Mouse (Mus musculus) ES-CJ7 (cell line): ENCODE data around the gene Gm10840.
"Not testable (repeated sequence)": the region's sequence is repeated elsewhere in the genome, so short reads cannot be mapped to it uniquely, and the experiment has no call there.

Source experiments
- DNase-seq: peaks from one replicate; pipeline ENCODE4 v3.0.0; 2011; ENCODE audit warnings: low read depth, low spot score

The Gm10840 gene

DNA sequence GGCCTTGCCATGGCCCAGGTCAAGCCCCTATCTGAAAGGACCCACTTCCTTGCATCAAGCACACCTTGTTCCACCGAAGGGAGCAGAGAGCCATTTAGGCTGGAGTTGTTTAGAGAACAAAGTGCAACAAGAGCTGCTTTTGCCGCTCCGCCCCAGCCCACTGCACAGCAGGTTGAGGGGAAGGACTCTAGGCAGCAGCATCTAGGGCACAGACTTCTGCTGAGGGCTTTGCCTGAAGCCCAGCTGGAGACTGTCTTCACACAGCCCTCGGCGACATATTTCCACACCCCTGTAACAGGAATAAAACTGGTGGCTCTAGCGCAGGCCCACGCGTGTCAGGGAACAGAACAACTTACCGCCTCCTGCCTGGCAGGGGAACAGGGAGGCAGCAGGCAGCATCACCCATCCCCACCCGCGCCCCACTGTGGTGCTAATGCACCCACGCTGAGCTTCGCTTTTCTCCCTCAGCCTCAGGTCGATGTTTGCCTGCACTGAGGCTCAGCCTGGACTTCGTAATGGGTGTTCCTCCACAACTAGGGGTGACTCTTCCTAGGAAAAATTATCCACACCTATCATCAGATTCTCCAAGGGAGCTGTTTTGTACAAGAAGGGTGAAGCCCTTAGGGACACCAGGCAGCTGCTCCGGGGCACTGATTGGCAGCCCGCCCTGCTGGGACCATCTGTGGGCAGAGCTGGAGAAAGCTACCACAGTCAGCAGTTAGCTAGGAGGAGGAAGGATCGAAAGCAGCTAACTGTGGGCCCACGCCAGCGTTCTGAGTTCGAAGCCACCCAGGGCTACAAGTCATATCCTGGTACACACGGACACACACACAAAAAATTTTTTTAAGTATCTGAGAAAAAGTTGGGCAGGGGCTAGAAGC lies at the start of gene Gm10840, which contains the start of gene Limd2:
Gene Gm10840 (plus strand): TSS at position 10 of the 881 bp plus-strand sequence.
Gene Limd2 (minus strand): TSS at position 20 of the 881 bp plus-strand sequence.
- DNase-seq: peak; percentile 53

- no peak for DNase-seq
Observed at GRCm38 (mm10) chr11:106111688-106112087, 49.0 kb upstream of the Gm10840 start.

- no peak for DNase-seq
Observed at GRCm38 (mm10) chr11:106122221-106122620, 38.4 kb upstream of the Gm10840 start.

- DNase-seq: no peak
Observed at GRCm38 (mm10) chr11:106122736-106123135, 37.9 kb upstream of the Gm10840 start.

GRCm38 (mm10) chr11:106124784-106125183 lies 35.9 kb upstream of the Gm10840 start:
- no peak for DNase-seq

DNA sequence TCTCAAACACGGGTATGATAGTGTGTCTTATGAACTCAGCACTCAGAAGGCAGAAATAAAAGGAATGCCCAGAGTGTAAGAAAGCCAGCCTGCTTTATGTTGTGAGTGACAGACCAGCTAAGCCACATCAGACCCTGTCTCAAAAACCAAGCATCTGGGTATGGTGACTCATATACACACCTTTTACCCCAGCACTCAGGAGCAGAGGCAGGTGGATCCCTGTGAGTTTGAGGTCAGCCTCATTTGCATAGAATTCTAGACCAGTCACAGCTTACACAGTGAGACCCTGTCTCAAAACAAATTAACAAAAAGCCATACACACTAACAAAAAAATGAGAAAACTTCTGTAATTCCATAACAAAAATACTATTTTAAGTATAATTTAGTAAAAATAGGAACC lies 34.8 kb upstream of the Gm10840 start:
- no peak for DNase-seq

DNA sequence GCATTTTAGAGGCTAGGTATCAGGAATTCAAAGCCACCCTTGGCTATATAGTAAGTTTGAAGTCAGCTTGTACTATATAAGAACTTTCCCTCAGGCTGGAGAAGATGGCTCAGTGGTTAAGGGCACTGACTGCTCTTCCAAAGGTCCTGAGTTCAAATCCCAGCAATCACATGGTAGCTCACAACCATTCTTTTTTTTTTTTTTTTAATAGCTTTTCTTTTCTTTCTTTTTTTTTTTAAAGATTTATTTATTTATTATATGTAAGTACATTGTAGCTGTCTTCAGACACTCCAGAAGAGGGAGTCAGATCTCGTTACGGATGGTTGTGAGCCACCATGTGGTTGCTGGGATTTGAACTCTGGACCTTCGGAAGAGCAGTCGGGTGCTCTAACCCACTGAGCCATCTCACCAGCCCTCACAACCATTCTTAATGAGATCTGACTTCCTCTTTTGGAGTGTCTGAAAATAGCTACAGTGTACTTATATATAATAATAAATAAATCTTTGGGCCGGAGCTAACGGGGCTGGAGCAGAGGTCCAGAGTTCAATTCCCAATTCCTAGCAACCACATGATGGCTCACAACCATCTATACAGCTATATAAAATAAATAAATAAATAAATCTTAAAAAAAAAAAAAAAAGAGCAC lies 33.8 kb upstream of the Gm10840 start:
- not testable (repeated sequence) for DNase-seq

DNA sequence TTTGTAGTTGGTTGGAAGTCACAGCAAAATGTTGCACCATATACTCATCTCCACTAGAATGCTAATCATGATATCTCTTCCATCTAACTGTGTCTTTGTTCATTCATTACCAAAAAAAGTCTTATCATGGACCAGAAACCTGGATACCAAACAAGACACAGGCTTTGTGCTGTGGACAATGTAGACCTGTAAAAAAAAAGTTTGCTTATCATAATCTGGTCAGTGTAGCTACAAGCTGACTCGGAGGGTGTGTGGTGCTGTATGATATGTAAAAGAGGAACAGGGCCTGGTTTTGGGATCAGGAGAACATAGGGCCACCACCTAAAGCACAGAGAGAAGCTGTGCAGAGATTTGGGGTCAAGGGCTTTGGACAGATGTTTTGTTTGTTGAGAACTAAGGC lies 31.2 kb upstream of the Gm10840 start:
- DNase-seq: no peak

- no peak for DNase-seq
Observed at GRCm38 (mm10) chr11:106132516-106132915, 28.1 kb upstream of the Gm10840 start.

DNA sequence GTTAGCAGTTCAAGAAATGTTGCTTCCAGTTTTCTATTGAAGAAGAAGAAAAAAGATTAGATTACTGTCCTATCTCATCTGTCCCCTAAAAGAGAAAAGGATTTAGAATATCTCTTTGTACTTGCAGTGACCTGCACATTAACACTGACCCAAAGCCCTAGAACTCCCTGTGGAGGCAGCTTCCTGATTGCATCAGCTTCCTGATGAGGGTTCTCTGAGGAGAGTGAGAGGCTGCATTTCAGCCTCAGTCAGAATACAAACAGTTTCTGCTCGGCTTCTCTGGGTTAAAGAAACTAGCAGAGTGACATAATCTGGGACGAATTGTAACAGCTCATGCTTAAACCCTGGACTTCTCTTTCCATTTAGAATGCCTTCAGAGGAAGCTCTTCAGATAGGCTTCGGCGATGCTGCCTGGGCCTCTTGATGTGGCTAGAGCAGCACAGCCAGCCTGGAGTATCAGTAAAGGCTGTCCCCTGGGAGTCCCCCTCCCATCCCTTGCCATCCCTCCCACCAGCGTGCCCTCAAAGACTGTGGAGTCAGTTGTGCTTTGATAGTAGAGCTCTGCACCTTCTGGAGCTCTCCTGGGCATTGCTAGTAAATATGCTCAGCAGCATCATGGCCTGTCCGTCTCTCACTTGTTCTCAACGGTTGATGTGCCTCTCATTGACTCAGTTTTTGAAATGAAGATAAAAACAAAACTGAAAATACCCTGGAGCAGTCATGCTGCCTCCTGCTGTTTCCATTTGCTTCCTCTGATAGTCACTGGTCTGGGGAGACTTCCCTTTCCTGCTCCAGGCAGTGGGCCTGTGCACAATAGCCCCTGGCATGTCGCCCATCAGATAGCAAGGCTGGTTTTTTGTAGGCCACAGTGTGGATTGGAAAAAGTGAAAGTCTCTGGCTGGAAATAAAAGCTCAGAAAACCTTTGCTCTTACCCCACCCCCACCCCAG lies 25.8 kb upstream of the Gm10840 start:
- peak; percentile 36 for DNase-seq

DNA sequence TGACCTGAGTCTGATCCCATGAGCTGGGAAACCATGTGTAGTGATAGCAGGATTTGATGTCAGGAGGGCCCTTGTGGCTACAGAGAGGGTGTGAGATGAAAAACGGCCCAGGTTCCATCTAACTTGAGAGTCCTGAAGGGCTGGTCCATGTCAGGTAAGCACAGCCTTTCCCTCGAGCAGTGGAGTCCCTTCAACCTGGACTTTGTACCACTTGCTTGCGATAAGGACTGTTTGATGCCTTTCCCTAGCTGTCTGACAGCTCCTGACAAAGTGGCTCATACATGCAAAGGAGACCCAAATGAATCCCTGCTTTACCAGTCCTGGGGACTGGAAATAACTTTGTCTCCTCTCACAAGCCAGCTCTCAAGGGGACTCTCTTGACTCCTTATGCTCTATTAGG lies 9.4 kb upstream of the Gm10840 start:
- DNase-seq: no peak

GRCm38 (mm10) chr11:106152132-106152531 lies 8.5 kb upstream of the Gm10840 start:
- no peak for DNase-seq

DNA sequence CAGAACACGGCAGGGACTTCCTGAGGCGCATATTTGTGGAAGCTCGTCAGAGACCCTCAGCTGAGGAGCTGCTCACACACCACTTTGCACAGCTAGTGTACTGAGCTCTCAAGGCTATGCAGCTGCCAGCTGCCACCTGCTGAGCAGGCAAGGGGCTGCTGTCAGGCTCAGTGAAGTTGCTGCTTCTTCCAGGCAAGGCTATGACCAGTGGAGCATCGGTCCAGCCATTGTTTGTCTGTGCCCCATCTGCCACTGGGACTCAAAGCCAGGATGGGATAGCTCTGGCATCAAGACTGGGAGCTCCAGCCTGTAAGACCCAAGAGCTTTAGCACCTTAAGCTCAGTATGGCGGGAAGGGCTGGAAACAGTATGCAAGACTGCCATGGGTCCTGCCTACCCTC lies 6.6 kb upstream of the Gm10840 start:
- DNase-seq: no peak

- no peak for DNase-seq
Observed at GRCm38 (mm10) chr11:106154770-106155169, 5.9 kb upstream of the Gm10840 start.

GRCm38 (mm10) chr11:106155761-106156160 lies 4.9 kb upstream of the Gm10840 start:
- no peak for DNase-seq

DNA sequence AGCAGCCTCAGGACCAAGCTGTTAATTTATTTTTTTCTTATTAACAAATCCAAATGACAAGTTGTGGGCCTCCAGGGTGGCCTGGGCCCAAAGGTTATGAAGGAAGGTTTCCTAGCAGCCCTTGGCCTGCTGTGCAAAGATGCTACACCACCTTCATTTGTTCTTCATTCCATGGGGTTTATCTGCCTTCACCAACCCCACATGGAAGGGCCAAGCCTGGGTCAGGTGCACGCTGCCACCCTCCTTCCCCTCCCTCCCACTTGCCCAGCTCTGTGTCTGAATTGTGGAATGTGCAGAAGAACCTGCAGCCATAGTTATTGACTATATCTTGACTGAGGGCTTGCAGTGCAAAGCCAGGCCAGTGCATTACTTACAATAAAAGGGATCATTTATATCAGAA lies 4.4 kb upstream of the Gm10840 start:
- DNase-seq: no peak

DNA sequence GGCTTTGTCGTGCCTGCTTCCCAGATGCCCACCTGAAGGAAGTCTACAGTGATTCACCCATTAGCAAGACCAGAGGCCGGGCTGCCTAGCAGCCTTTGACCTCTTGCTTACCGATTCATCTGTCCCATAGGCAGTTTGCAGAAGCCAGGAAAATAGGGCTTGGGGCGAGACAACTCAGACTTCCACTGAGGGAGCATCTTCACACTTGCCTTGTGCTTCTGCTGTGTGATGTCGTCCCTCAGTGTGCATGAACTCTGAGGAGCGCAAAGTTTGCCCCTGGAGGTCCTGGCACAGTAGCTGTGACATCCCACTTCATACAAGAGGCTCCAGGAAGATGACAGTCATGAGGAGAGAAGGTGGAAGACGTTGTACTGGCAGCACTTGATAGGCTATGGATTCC lies 3.5 kb upstream of the Gm10840 start:
- DNase-seq: no peak

- no peak for DNase-seq
Observed at GRCm38 (mm10) chr11:106158081-106158929, 2.3 kb upstream of the Gm10840 start.

DNA sequence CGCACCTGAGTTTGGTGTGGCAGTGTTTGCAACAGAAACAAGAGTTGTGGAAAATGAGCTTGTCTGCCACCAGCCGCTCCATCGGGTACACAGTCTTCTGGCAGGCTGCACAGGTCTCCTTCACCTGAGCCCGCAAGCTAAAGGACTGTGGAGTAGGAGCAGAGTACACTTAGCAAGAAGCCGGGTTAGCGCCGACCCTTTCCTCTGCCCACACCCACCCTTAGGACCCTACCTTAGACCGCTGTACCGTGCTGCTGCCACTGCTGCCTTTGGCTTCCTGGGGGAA lies 1.8 kb upstream of the Gm10840 start:
- no peak for DNase-seq

DNA sequence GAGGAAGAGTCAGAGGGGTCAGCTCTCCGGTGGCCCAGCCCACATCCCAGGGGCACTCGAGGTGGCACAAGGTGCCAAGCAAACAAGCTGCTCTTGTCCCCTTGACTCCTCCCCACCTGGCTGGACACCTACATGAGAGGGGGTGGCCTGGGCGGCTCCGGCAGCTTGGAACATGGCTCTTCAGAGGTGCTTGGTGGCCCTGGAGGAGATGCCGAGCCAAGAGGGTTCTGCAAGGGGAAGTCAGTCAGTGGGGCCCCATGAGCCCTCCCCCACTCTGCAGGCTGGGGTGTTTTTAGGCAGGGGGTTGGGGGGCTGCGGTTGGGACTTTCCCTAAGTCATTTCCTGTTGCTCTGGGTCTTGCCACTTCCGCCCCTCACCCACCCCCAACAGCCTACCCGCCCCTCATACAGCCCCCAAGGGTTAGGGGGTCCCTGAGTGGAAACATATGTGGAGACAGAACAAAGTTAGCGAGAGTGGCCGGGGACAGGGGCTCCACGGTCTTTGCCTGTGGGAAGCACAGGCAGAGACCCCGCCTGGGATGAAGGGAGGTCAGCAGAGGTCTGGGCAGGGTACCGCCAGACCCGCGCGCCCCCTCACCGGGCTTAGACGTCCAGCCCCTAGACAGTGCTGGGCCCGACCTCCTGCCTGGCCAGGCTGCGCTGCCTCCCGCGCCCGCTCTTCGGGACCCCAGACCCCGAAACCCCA lies 1.3 kb upstream of the Gm10840 start:
- DNase-seq: no peak
